Mouse (Mus musculus) liver, embryonic 11.5 days (tissue): ENCODE results near the gene Atp13a5. TPM values are rescaled to one million over a fixed set of nuclear protein-coding genes. Genes with fewer than 3 reads are reported as not detected.

Experiments
- ATAC-seq: fragments of 200-750 bp; cut with Nextera tagmentation; replicated peaks from 2 replicates; pipeline ENCODE4 v1.8.0; 2017; ENCODE audit warnings: moderate number of reproducible peaks, mild to moderate bottlenecking, moderate TSS enrichment, moderate library complexity; ENCODE audit not compliant: low FRiP score
- DNase-seq: peaks from one replicate; pipeline ENCODE4 v3.0.0-alpha.2; 2017; ENCODE audit warnings: low spot score
- H3K27ac ChIP-seq: fragments of 300-500 bp; sonication (generic); 2 replicates; pipeline ENCODE4 v1.5.1; 2014; ENCODE audit warnings: mild to moderate bottlenecking, low read depth, low read length, control low read depth
- H3K27me3 ChIP-seq: fragments of 300-500 bp; sonication (generic); replicated peaks from 2 replicates; pipeline ENCODE4 v1.6.1; 2014; ENCODE audit warnings: low read length, mixed read lengths; ENCODE audit not compliant: control insufficient read depth, insufficient read depth
- H3K36me3 ChIP-seq: fragments of 300-500 bp; sonication (generic); 2 replicates; pipeline ENCODE4 v1.6.1; 2014; ENCODE audit warnings: mild to moderate bottlenecking, low read length, moderate library complexity, mixed read lengths; ENCODE audit not compliant: control insufficient read depth, insufficient read depth
- H3K4me1 ChIP-seq: fragments of 300-500 bp; sonication (generic); replicated peaks from 2 replicates; pipeline ENCODE4 v1.6.1; 2014; ENCODE audit warnings: low read length, mixed read lengths; ENCODE audit not compliant: control insufficient read depth, insufficient read depth
- H3K4me2 ChIP-seq: fragments of 300-500 bp; sonication (generic); 2 replicates; pipeline ENCODE4 v1.6.1; 2014; ENCODE audit warnings: mild to moderate bottlenecking, control low read depth, moderate library complexity
- H3K4me3 ChIP-seq: fragments of 300-500 bp; sonication (generic); 2 replicates; pipeline ENCODE4 v1.5.1; 2014; ENCODE audit warnings: low read depth, low read length, control low read depth
- H3K9ac ChIP-seq: fragments of 300-500 bp; sonication (generic); 2 replicates; pipeline ENCODE4 v1.6.1; 2014; ENCODE audit warnings: low read depth, low read length, control low read depth
- H3K9me3 ChIP-seq: fragments of 300-500 bp; sonication (generic); 2 replicates; pipeline ENCODE4 v1.6.1; 2016; ENCODE audit warnings: low read length, inconsistent platforms, mixed read lengths; ENCODE audit not compliant: control insufficient read depth
- WGBS: fragments of 180-500 bp; shearing (Covaris S2); extraction: QIAGEN DNeasy Blood & Tissue Kit; methylation state at CpG from one replicate; pipeline ENCODE4 v1.1.7; 2014; 5-methylcytosine and 5-hydroxymethylcytosine counted together
- polyA plus RNA-seq: library from polyadenylated mRNA; unstranded; fragments of >200 nt; fragmentation: Nextera tagmentation; extraction: Ambion mirVana; gene quantifications from 2 replicates; pipeline ENCODE4 v1.2.1, GENCODE M21; 2014

The Atp13a5 gene
- not detected in 2 replicates for polyA plus RNA-seq

- Histone ChIP-seq H3K27me3 (no peaks in the 10 kb centered on the region), H3K4me2 (no peak within 1 kb of the TSS), H3K36me3 (no peaks in the 10 kb centered on the region), H3K9me3 (no peaks in the 10 kb centered on the region), H3K4me1 (no peaks in the 10 kb centered on the region), H3K9ac (no peak within 1 kb of the TSS), H3K4me3 (no peak within 1 kb of the TSS), H3K27ac (no peak within 1 kb of the TSS)
- WGBS, result 68% methylated on average over 4 of the region's 4 CpGs
- ATAC-seq (no peak), DNase-seq (no peak)
These were observed at the start of gene Atp13a5 for GRCm38 (mm10) chr16:29378458-29378857. Atp13a5 (minus strand) TSS chr16:29378732.

GRCm38 (mm10) chr16:29414822-29415221 lies 36.3 kb upstream of the Atp13a5 start:
- Histone ChIP-seq H3K27me3 (no peaks in the 10 kb centered on the region), H3K36me3 (no peaks in the 10 kb centered on the region), H3K4me1 (no peaks in the 10 kb centered on the region), H3K4me3 (no peak overlapping the region), H3K9ac (no peak overlapping the region), H3K4me2 (no peak overlapping the region), H3K9me3 (no peaks in the 10 kb centered on the region), H3K27ac (no peak overlapping the region)
- WGBS, result 80% methylated on average over 6 of the region's 6 CpGs
- DNase-seq, result no peak
- no peak for ATAC-seq

GRCm38 (mm10) chr16:29407319-29407718 lies 28.8 kb upstream of the Atp13a5 start:
- H3K4me2 ChIP-seq, result no peak overlapping the region
- no peak overlapping the region for H3K4me3 ChIP-seq
- no peaks in the 10 kb centered on the region for H3K36me3 ChIP-seq
- no peak overlapping the region for H3K27ac ChIP-seq
- DNase-seq (no peak), ATAC-seq (no peak)
- H3K9ac ChIP-seq, result no peak overlapping the region
- H3K9me3 ChIP-seq, result no peaks in the 10 kb centered on the region
- no peaks in the 10 kb centered on the region for H3K4me1 ChIP-seq
- WGBS, result 92% methylated on average over 10 of the region's 10 CpGs
- H3K27me3 ChIP-seq, result no peaks in the 10 kb centered on the region

GRCm38 (mm10) chr16:29399079-29399478 lies 20.5 kb upstream of the Atp13a5 start:
- Histone ChIP-seq H3K4me3 (no peak overlapping the region), H3K9me3 (no peaks in the 10 kb centered on the region), H3K4me1 (no peaks in the 10 kb centered on the region), H3K36me3 (no peaks in the 10 kb centered on the region), H3K27me3 (no peaks in the 10 kb centered on the region), H3K4me2 (no peak overlapping the region), H3K9ac (no peak overlapping the region), H3K27ac (no peak overlapping the region)
- 73% methylated on average over 2 of the region's 2 CpGs for WGBS
- no peak for DNase-seq
- ATAC-seq, result no peak

GRCm38 (mm10) chr16:29384781-29385180 lies 6.2 kb upstream of the Atp13a5 start:
- 80% methylated on average over 4 of the region's 4 CpGs for WGBS
- Histone ChIP-seq H3K36me3 (no peaks in the 10 kb centered on the region), H3K9ac (no peak overlapping the region)

GRCm38 (mm10) chr16:29374636-29375035 lies 3.9 kb downstream of the Atp13a5 start:
- DNase-seq, result no peak
- Histone ChIP-seq H3K27me3 (no peaks in the 10 kb centered on the region), H3K9me3 (no peaks in the 10 kb centered on the region), H3K36me3 (no peaks in the 10 kb centered on the region), H3K4me1 (no peaks in the 10 kb centered on the region), H3K27ac (no peak overlapping the region), H3K9ac (no peak overlapping the region), H3K4me3 (no peak overlapping the region), H3K4me2 (no peak overlapping the region)
- 85% methylated on average over 8 of the region's 8 CpGs for WGBS
- ATAC-seq, result no peak

More at GRCm38 (mm10) chr16:29384781-29385180, 6.2 kb upstream of the Atp13a5 start:
- DNase-seq, result no peak
- Histone ChIP-seq H3K27me3 (no peaks in the 10 kb centered on the region), H3K4me1 (no peaks in the 10 kb centered on the region), H3K4me3 (no peak overlapping the region), H3K4me2 (no peak overlapping the region), H3K27ac (no peak overlapping the region), H3K9me3 (no peaks in the 10 kb centered on the region)
- no peak for ATAC-seq

GRCm38 (mm10) chr16:29331351-29332044 lies 47.0 kb downstream of the Atp13a5 start:
- Histone ChIP-seq H3K9me3 (no peaks in the 10 kb centered on the region), H3K27me3 (no peaks in the 10 kb centered on the region), H3K36me3 (no peaks in the 10 kb centered on the region), H3K4me2 (no peak overlapping the region), H3K4me3 (no peak overlapping the region), H3K27ac (no peak overlapping the region), H3K9ac (no peak overlapping the region), H3K4me1 (no peaks in the 10 kb centered on the region)
- 61% methylated on average over 3 of the region's 3 CpGs for WGBS
- ATAC-seq, result no peak
- DNase-seq, result no peak

- no peaks in the 10 kb centered on the region for H3K9me3 ChIP-seq
- WGBS, result 77% methylated on average over 5 of the region's 5 CpGs
- H3K27ac ChIP-seq, result no peak overlapping the region
- no peak overlapping the region for H3K4me2 ChIP-seq
- no peak for ATAC-seq
- H3K9ac ChIP-seq, result no peak overlapping the region
- H3K27me3 ChIP-seq, result no peaks in the 10 kb centered on the region
- H3K4me1 ChIP-seq, result no peaks in the 10 kb centered on the region
- H3K4me3 ChIP-seq, result no peak overlapping the region
- H3K36me3 ChIP-seq, result no peaks in the 10 kb centered on the region
- DNase-seq, result no peak
These were observed 47.6 kb downstream of the Atp13a5 start for GRCm38 (mm10) chr16:29330948-29331347.

GRCm38 (mm10) chr16:29329213-29329612 lies 49.3 kb downstream of the Atp13a5 start:
- Histone ChIP-seq H3K36me3 (no peaks in the 10 kb centered on the region), H3K9ac (no peak overlapping the region), H3K4me1 (no peaks in the 10 kb centered on the region), H3K4me3 (no peak overlapping the region), H3K4me2 (no peak overlapping the region), H3K27ac (no peak overlapping the region), H3K9me3 (no peaks in the 10 kb centered on the region), H3K27me3 (no peaks in the 10 kb centered on the region)
- ATAC-seq (no peak), DNase-seq (no peak)
- WGBS, result 69% methylated on average over 2 of the region's 2 CpGs
